Mouse (Mus musculus) heart, embryonic 10.5 days (tissue): ENCODE measurements around the gene Mcts1. TPM values are rescaled to one million over a fixed set of nuclear protein-coding genes. Genes with fewer than 3 reads are reported as not detected.

Experiments used
- DNase-seq: peaks from one replicate; pipeline ENCODE4 v3.0.0-alpha.2; 2017; ENCODE audit warnings: low spot score
- H3K27ac ChIP-seq: fragments of 300-500 bp; sonication (generic); 2 replicates; pipeline ENCODE4 v1.5.1; 2016; ENCODE audit warnings: mild to moderate bottlenecking
- H3K27me3 ChIP-seq: fragments of 300-500 bp; sonication (generic); 2 replicates; pipeline ENCODE4 v1.6.1; 2016; ENCODE audit warnings: mild to moderate bottlenecking; ENCODE audit not compliant: poor library complexity, insufficient read depth, severe bottlenecking
- H3K36me3 ChIP-seq: fragments of 300-500 bp; sonication (generic); 2 replicates; pipeline ENCODE4 v1.6.1; 2016; ENCODE audit warnings: mild to moderate bottlenecking, moderate library complexity
- H3K4me1 ChIP-seq: fragments of 300-500 bp; sonication (generic); 2 replicates; pipeline ENCODE4 v1.6.1; 2016; ENCODE audit warnings: mild to moderate bottlenecking
- H3K4me3 ChIP-seq: fragments of 300-500 bp; sonication (generic); 2 replicates; pipeline ENCODE4 v1.5.1; 2016; ENCODE audit warnings: mild to moderate bottlenecking, moderate library complexity
- H3K9me3 ChIP-seq: fragments of 300-500 bp; sonication (generic); 2 replicates; pipeline ENCODE4 v1.6.1; 2016; ENCODE audit warnings: mild to moderate bottlenecking, moderate library complexity
- WGBS: fragments of 180-500 bp; shearing (Covaris S2); methylation state at CpG from one replicate; pipeline ENCODE4 v1.1.7; 2016; 5-methylcytosine and 5-hydroxymethylcytosine counted together
- polyA plus RNA-seq: library from polyadenylated mRNA; unstranded; fragments of >200 nt; fragmentation: Nextera tagmentation; extraction: Ambion mirVana; gene quantifications from 2 replicates; pipeline ENCODE4 v1.2.1, GENCODE M21; 2016

The Mcts1 gene
- polyA plus RNA-seq, 1 experiment from 2014 or later = 60.2 TPM

DNA sequence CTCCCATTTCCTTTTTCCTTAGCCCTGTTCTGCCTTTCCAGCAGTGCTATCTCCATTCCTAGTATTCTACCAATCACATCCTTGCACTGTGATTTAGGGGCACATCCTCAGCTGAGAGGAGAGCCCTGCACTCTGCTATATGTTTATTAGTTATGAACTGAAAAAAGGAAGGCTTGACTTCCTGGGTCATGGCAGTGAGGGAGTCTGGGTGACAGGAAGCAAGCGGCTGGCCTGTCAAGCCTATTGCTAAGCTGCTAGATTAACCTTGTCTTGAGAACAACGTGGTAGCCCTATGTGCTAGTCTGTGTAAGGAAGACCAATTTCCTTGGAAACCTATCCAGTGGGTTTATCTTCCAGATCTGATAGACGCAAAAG is 604 bp downstream of the Mcts1 start:
- DNase-seq = peak; percentile 70
- H3K4me3 ChIP-seq = peak overlapping the region; percentile 60
- H3K27me3 ChIP-seq = no peaks in the 10 kb centered on the region
- H3K36me3 ChIP-seq = no peaks in the 10 kb centered on the region
- 16% methylated on average over 3 of the region's 3 CpGs for WGBS
- H3K27ac ChIP-seq = peak overlapping the region; percentile 84
- no peaks in the 10 kb centered on the region for H3K9me3 ChIP-seq
- no peaks in the 10 kb centered on the region for H3K4me1 ChIP-seq

- Histone ChIP-seq H3K27me3 (no peaks in the 10 kb centered on the region), H3K36me3 (no peaks in the 10 kb centered on the region), H3K4me1 (no peaks in the 10 kb centered on the region), H3K4me3 (peak within 1 kb of the TSS; percentile 61), H3K9me3 (no peaks in the 10 kb centered on the region), H3K27ac (peak within 1 kb of the TSS; percentile 91)
- peak; percentile 96 for DNase-seq
- WGBS = 21% methylated on average over 37 of the region's 43 CpGs
Measured at GRCm38 (mm10) chrX:38634801-38635637, 34.6 kb downstream of the Mcts1 start, which contains the start of gene C1galt1c1. C1galt1c1 (minus strand) TSS chrX:38635087.

- Histone ChIP-seq H3K4me1 (no peaks in the 10 kb centered on the region), H3K36me3 (no peaks in the 10 kb centered on the region), H3K4me3 (peak overlapping the region; percentile 61), H3K27ac (no peak overlapping the region), H3K9me3 (no peaks in the 10 kb centered on the region), H3K27me3 (no peaks in the 10 kb centered on the region)
- DNase-seq = no peak
Measured at GRCm38 (mm10) chrX:38635638-38635931, 35.2 kb downstream of the Mcts1 start.

GRCm38 (mm10) chrX:38641435-38641834 is 41.1 kb downstream of the Mcts1 start:
- Histone ChIP-seq H3K36me3 (no peaks in the 10 kb centered on the region), H3K4me3 (no peak overlapping the region), H3K9me3 (no peaks in the 10 kb centered on the region), H3K4me1 (no peaks in the 10 kb centered on the region), H3K27ac (no peak overlapping the region), H3K27me3 (no peaks in the 10 kb centered on the region)
- WGBS = 31% methylated on average over 4 of the region's 4 CpGs
- DNase-seq = no peak

- no peak for DNase-seq
- Histone ChIP-seq H3K9me3 (no peaks in the 10 kb centered on the region), H3K36me3 (no peaks in the 10 kb centered on the region), H3K4me1 (no peaks in the 10 kb centered on the region), H3K4me3 (no peak overlapping the region), H3K27ac (no peak overlapping the region), H3K27me3 (no peaks in the 10 kb centered on the region)
- 57% methylated on average over 4 of the region's 4 CpGs for WGBS
Measured at GRCm38 (mm10) chrX:38642183-38642582, 41.8 kb downstream of the Mcts1 start.

- Histone ChIP-seq H3K27ac (no peak overlapping the region), H3K4me3 (no peak overlapping the region), H3K9me3 (no peaks in the 10 kb centered on the region), H3K27me3 (no peaks in the 10 kb centered on the region), H3K36me3 (no peaks in the 10 kb centered on the region), H3K4me1 (no peaks in the 10 kb centered on the region)
- 66% methylated on average over 9 of the region's 9 CpGs for WGBS
- no peak for DNase-seq
Measured at GRCm38 (mm10) chrX:38650404-38651039, 50.1 kb downstream of the Mcts1 start.

DNA sequence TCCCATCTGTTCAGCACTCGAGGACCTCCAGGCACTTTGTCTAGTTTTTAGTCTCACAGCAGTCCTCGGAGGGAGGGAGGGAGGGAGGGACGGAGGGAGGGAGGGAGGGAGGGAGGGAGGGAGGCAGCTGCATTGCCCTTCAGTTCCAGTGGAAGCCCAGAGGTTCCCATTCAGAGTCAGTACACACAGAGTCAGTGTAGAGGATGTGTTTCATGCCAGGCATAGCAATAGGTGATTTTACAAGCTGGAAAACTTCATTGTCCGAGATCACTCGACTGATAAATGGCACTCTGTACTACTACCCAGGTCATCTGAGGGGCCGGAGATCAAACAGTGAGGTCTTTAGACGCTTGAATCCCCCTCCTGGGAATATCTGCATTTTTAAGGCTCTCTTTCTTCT is 50.8 kb downstream of the Mcts1 start:
- DNase-seq = no peak
- H3K9me3 ChIP-seq = no peaks in the 10 kb centered on the region
- H3K27ac ChIP-seq = no peak overlapping the region
- H3K27me3 ChIP-seq = no peaks in the 10 kb centered on the region
- 56% methylated on average over 6 of the region's 7 CpGs for WGBS
- H3K4me1 ChIP-seq = no peaks in the 10 kb centered on the region
- no peak overlapping the region for H3K4me3 ChIP-seq
- no peaks in the 10 kb centered on the region for H3K36me3 ChIP-seq

DNA sequence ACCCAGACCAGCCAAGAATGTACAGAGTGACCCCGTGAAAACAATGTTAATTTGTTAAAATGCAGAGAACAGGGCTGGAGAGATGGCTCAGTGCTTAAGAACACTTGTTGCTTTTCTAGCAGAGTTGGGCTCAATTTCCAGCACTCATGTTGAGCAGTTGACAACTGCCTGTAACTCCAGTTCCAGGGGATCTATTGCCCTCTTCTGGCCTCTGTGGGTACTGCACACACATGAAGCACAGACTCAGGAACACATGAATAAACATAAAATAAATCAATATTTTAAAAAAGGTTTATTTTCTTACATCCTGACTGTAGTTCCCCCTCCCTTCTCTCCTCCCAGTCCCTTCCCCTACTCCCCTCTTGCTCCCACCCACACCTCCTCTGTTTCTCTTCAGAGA is 52.8 kb downstream of the Mcts1 start:
- H3K27me3 ChIP-seq = no peaks in the 10 kb centered on the region
- H3K9me3 ChIP-seq = no peaks in the 10 kb centered on the region
- WGBS = 77% methylated on average over 1 of the region's 1 CpGs
- H3K4me3 ChIP-seq = no peak overlapping the region
- no peak overlapping the region for H3K27ac ChIP-seq
- DNase-seq = no peak
- H3K36me3 ChIP-seq = no peaks in the 10 kb centered on the region
- no peaks in the 10 kb centered on the region for H3K4me1 ChIP-seq

- H3K36me3 ChIP-seq = no peaks in the 10 kb centered on the region
- WGBS = 75% methylated on average over 5 of the region's 5 CpGs
- H3K27ac ChIP-seq = no peak overlapping the region
- H3K27me3 ChIP-seq = no peaks in the 10 kb centered on the region
- no peak for DNase-seq
- H3K4me3 ChIP-seq = no peak overlapping the region
- H3K9me3 ChIP-seq = no peaks in the 10 kb centered on the region
- H3K4me1 ChIP-seq = no peaks in the 10 kb centered on the region
Measured at GRCm38 (mm10) chrX:38654681-38655080, 54.3 kb downstream of the Mcts1 start.

- Histone ChIP-seq H3K4me1 (no peaks in the 10 kb centered on the region), H3K27ac (no peak overlapping the region), H3K27me3 (no peaks in the 10 kb centered on the region), H3K36me3 (no peaks in the 10 kb centered on the region), H3K4me3 (no peak overlapping the region), H3K9me3 (no peaks in the 10 kb centered on the region)
- 70% methylated on average over 4 of the region's 4 CpGs for WGBS
- no peak for DNase-seq
Measured at GRCm38 (mm10) chrX:38656206-38656883, 56.0 kb downstream of the Mcts1 start.

Other genes with a start within 250 kb of the Mcts1 start
- gene Lamp2, start 144.1 kb upstream of the Mcts1 start, polyA plus RNA-seq = 96.9 and 115 TPM in 2 replicates
- 32.6 and 34.2 TPM in 2 replicates for gene Cul4b, start 24.4 kb upstream of the Mcts1 start, polyA plus RNA-seq
- 28.0 and 28.4 TPM in 2 replicates for gene C1galt1c1, start 34.5 kb downstream of the Mcts1 start, polyA plus RNA-seq
- 3.0 and 3.6 TPM in 2 replicates for gene 6030498E09Rik, start 172.1 kb downstream of the Mcts1 start, polyA plus RNA-seq